Mouse (Mus musculus): ENCODE data around the gene Wdr11. TPM values are rescaled to one million over a fixed set of nuclear protein-coding genes. Genes with fewer than 3 reads are reported as not detected.

The Wdr11 gene
- polyA plus RNA-seq, 1 experiment from 2014 or later = 53.6 TPM

DNA sequence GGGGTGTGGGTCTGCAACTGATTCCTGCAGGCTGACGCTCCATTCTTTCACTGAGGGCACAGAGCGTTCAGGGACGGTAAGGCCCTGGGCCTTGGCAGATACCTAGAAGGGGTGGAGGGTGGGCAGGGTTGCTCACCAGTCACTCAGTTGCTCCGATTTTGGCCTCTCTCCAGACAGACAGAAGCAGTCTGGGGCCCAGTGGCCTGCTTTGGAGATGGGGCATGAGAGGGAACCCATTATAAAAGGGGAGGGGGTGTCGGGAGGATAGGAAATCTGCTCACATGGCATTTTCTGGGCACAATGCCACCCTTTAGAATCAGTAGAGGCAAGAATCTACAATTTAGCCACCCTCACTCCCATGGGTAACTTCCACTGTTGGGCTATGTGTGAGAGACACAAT, 59.1 kb downstream of the Wdr11 start:
- H3K27ac ChIP-seq (ENCODE audit: low read length) = no peak overlapping the region
- 88% methylated on average over 5 of the region's 5 CpGs for WGBS
- no peaks in the 10 kb centered on the region for H3K36me3 ChIP-seq (ENCODE audit: insufficient read depth, low read length)
- H3K4me2 ChIP-seq (replicated peaks; ENCODE audit: low read depth, low read length) = no peak overlapping the region
- peaks cover 12% of the 10 kb centered on the region for H3K4me1 ChIP-seq (ENCODE audit: insufficient read depth, low read length)
- no peak for ATAC-seq (ENCODE audit: low FRiP score, low TSS enrichment)
- H3K27me3 ChIP-seq (ENCODE audit: insufficient read depth, low read length) = no peaks in the 10 kb centered on the region
- H3K4me3 ChIP-seq (ENCODE audit: low read length) = no peak overlapping the region
- no peaks in the 10 kb centered on the region for H3K9me3 ChIP-seq (ENCODE audit: low read length)
- no peak overlapping the region for H3K9ac ChIP-seq (replicated peaks; ENCODE audit: low read length)

DNA sequence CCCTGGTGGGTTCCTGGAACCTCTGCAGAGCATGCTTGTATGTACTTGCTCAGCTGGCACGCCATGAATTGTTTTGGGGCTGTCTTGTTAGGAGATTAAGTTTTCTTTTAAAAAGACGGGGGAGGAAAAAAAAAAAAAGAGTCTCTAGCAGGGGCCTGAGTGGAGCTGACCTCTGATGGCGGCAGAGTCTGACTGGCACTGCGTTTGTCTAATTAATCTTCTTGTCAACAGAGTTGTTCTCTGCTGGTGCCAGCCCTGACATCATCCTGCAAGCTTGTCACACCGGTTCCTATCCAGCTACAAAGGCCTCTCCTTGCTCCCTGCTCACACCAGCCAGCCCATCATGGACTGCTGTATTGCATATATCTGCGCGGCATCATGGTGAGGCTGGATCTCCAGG, 60.1 kb downstream of the Wdr11 start:
- Histone ChIP-seq H3K4me2 (replicated peaks; ENCODE audit: low read depth, low read length) (no peak overlapping the region), H3K27ac (ENCODE audit: low read length) (no peak overlapping the region), H3K27me3 (ENCODE audit: insufficient read depth, low read length) (no peaks in the 10 kb centered on the region), H3K36me3 (ENCODE audit: insufficient read depth, low read length) (no peaks in the 10 kb centered on the region), H3K9ac (replicated peaks; ENCODE audit: low read length) (no peak overlapping the region), H3K4me3 (ENCODE audit: low read length) (no peak overlapping the region), H3K9me3 (ENCODE audit: low read length) (no peaks in the 10 kb centered on the region), H3K4me1 (ENCODE audit: insufficient read depth, low read length) (peaks cover 19% of the 10 kb centered on the region)
- no peak for ATAC-seq (ENCODE audit: low FRiP score, low TSS enrichment)
- WGBS = 42% methylated on average over 7 of the region's 7 CpGs

DNA sequence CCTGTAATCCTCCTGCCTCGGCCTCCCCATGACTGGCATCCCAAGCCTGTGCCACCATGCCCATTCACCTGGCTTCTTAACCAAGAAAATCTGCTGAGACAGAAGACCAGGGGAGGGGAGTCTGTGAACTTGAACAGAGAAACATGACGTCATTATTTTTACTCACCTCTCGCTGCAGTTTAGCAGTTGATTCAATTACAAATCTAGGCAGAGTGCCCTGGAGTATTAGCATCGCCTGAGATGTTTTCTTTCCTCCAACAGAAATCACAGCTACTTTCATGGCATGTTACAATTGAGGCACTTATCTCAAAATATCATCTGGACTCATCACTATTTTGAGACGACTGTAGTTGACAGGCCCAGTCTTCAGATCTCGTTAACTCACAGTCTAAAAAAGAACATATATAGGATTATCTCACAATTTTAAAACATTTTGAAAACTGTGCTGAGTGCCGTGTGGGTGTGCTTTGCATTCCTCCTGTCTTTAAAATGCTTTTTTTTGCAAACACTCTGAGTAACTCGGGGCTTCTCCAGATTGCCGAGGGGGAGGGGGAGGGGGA, 61.3 kb downstream of the Wdr11 start:
- no peak overlapping the region for H3K4me2 ChIP-seq (replicated peaks; ENCODE audit: low read depth, low read length)
- H3K27me3 ChIP-seq (ENCODE audit: insufficient read depth, low read length) = no peaks in the 10 kb centered on the region
- H3K27ac ChIP-seq (ENCODE audit: low read length) = no peak overlapping the region
- H3K9ac ChIP-seq (replicated peaks; ENCODE audit: low read length) = no peak overlapping the region
- no peak overlapping the region for H3K4me3 ChIP-seq (ENCODE audit: low read length)
- WGBS = 47% methylated on average over 9 of the region's 9 CpGs
- no peaks in the 10 kb centered on the region for H3K9me3 ChIP-seq (ENCODE audit: low read length)
- peaks cover 19% of the 10 kb centered on the region for H3K4me1 ChIP-seq (ENCODE audit: insufficient read depth, low read length)
- ATAC-seq (ENCODE audit: low FRiP score, low TSS enrichment) = no peak
- H3K36me3 ChIP-seq (ENCODE audit: insufficient read depth, low read length) = no peaks in the 10 kb centered on the region

DNA sequence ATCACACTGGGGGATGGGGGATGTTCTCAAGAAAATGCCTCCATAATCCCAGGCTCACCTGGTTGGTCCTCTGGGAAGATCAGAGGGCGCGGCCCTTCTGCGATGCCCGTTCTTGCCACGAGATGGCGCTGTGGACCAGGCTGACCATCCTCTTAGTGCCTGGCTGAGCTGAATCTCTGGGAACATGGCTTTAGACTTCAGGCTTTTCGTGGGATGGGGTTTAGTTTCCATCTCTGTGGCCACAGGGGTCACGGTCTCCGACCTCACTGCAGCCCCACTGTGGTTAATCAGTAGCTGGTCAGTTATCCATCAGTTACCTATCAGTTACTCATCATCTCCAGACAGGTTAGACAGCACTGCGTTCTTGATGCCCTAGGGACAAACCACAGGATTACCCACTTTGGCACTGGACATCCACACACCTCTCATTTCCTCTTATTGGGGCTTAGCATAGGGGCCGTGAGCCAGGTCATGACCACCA, 62.2 kb downstream of the Wdr11 start:
- Histone ChIP-seq H3K27me3 (ENCODE audit: insufficient read depth, low read length) (no peaks in the 10 kb centered on the region), H3K36me3 (ENCODE audit: insufficient read depth, low read length) (no peaks in the 10 kb centered on the region), H3K4me3 (ENCODE audit: low read length) (no peak overlapping the region), H3K27ac (ENCODE audit: low read length) (no peak overlapping the region; the same call in 1 of the 2 replicates), H3K9me3 (ENCODE audit: low read length) (no peaks in the 10 kb centered on the region), H3K4me1 (ENCODE audit: insufficient read depth, low read length) (peaks cover 15% of the 10 kb centered on the region), H3K4me2 (replicated peaks; ENCODE audit: low read depth, low read length) (no peak overlapping the region), H3K9ac (replicated peaks; ENCODE audit: low read length) (no peak overlapping the region)
- 8% methylated on average over 11 of the region's 11 CpGs for WGBS
- ATAC-seq (ENCODE audit: low FRiP score, low TSS enrichment) = peak; percentile 67

DNA sequence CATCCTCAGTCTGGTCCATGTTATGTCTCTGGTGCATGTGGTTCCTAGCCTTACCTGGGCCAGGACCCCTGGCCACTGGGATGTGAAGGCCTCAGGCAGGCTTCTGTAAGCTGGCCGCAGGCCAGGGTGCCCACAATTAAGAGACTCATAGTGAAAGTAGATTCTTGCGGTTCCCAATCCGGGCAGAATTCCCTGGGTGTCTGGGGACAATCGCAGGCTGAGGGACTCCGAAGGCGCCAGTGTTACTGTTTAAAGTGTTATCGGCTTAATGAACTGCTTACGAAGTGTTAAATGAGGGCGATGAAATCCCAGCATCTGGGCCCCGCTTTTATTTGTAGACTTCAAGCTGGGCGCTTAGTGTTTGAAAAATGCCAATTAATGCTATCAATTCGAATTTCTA, 63.3 kb downstream of the Wdr11 start:
- Histone ChIP-seq H3K36me3 (ENCODE audit: insufficient read depth, low read length) (no peaks in the 10 kb centered on the region), H3K4me3 (ENCODE audit: low read length) (no peak overlapping the region), H3K9ac (replicated peaks; ENCODE audit: low read length) (peak overlapping the region; percentile 35; the same call in 1 of the 2 replicates), H3K27me3 (ENCODE audit: insufficient read depth, low read length) (no peaks in the 10 kb centered on the region), H3K27ac (ENCODE audit: low read length) (peak overlapping the region; percentile 39), H3K9me3 (ENCODE audit: low read length) (no peaks in the 10 kb centered on the region), H3K4me2 (replicated peaks; ENCODE audit: low read depth, low read length) (no peak overlapping the region), H3K4me1 (ENCODE audit: insufficient read depth, low read length) (peaks cover 17% of the 10 kb centered on the region)
- 64% methylated on average over 12 of the region's 12 CpGs for WGBS
- ATAC-seq (ENCODE audit: low FRiP score, low TSS enrichment) = no peak

DNA sequence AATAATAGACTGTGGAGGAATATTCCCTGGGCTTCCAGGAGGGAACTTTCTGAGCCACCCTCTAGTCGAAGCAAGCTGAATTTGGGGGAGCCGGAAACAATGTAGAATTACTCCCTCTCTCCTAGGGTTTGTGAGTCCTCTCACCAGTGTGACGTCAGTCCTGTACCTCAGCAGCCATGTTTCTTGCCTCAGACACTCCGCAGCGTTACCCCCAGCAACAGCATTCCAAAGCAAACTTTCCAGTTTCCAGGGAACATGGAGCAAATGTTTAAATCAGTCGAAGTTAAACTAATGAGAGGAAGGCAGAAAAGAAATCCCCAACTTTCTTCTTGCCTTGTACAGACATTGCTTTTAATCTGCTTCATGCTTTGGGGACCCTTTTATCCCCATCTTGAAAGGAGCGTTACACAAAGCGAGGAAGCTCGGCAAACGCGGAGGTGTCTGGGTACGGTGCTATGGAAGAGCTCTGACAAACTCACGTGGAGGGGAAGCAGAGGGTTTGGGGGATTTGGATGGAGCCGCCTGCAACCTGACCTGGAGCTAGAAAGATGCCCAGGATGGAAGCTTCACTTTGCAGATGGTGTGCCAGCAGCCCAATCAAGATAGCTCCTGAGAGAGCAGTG, 64.1 kb downstream of the Wdr11 start:
- Histone ChIP-seq H3K4me1 (ENCODE audit: insufficient read depth, low read length) (peaks cover 24% of the 10 kb centered on the region), H3K36me3 (ENCODE audit: insufficient read depth, low read length) (no peaks in the 10 kb centered on the region), H3K4me2 (replicated peaks; ENCODE audit: low read depth, low read length) (no peak overlapping the region), H3K9ac (replicated peaks; ENCODE audit: low read length) (no peak overlapping the region), H3K27me3 (ENCODE audit: insufficient read depth, low read length) (no peaks in the 10 kb centered on the region), H3K27ac (ENCODE audit: low read length) (no peak overlapping the region), H3K9me3 (ENCODE audit: low read length) (no peaks in the 10 kb centered on the region), H3K4me3 (ENCODE audit: low read length) (no peak overlapping the region)
- no peak for ATAC-seq (ENCODE audit: low FRiP score, low TSS enrichment)
- WGBS = 78% methylated on average over 14 of the region's 14 CpGs

DNA sequence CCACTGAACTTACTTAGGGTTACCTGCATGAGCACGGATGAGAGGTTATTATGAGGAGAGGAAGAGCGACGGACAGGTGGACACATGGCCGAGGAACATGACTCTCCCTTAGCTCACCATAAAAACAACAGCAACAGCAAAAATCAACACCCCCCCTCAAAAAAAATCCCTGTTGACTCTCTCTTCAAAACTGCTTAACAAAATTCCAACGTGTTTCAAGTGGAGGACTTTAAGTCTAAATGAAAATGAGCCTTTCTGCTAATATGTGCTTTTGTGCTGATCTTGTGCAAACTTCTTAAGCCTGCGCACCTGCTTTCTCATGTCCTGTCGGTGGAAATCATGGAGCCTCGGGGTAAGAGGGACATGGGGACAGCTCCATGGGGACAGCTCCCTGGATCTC, 66.2 kb downstream of the Wdr11 start:
- Histone ChIP-seq H3K27ac (ENCODE audit: low read length) (no peak overlapping the region), H3K9me3 (ENCODE audit: low read length) (no peaks in the 10 kb centered on the region), H3K4me1 (ENCODE audit: insufficient read depth, low read length) (peaks cover 37% of the 10 kb centered on the region), H3K36me3 (ENCODE audit: insufficient read depth, low read length) (no peaks in the 10 kb centered on the region), H3K4me3 (ENCODE audit: low read length) (no peak overlapping the region), H3K4me2 (replicated peaks; ENCODE audit: low read depth, low read length) (no peak overlapping the region), H3K9ac (replicated peaks; ENCODE audit: low read length) (no peak overlapping the region), H3K27me3 (ENCODE audit: insufficient read depth, low read length) (no peaks in the 10 kb centered on the region)
- 85% methylated on average over 8 of the region's 8 CpGs for WGBS
- no peak for ATAC-seq (ENCODE audit: low FRiP score, low TSS enrichment)

DNA sequence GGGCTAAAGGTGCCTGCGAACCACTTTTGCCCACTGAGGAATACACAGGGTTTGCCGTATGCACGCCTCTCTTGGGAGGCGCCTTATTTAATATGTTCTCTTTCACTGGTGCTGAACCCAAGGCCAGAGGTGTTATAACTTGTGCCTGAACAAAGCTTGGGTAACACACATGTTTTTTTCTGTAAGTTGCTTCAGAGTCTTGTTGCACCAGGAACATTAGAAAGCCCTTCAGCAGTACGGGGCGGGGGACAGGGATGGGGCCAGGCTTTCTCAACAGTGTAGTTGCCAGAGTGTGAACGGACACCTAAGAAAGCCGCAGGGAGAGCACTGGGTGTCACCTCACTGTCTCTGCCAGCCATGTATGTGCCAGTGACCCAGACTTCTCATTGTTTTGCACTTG, 68.1 kb downstream of the Wdr11 start:
- no peaks in the 10 kb centered on the region for H3K27me3 ChIP-seq (ENCODE audit: insufficient read depth, low read length)
- 75% methylated on average over 8 of the region's 8 CpGs for WGBS
- H3K9me3 ChIP-seq (ENCODE audit: low read length) = no peaks in the 10 kb centered on the region
- no peak overlapping the region for H3K9ac ChIP-seq (replicated peaks; ENCODE audit: low read length)
- no peak overlapping the region for H3K4me2 ChIP-seq (replicated peaks; ENCODE audit: low read depth, low read length)
- no peak for ATAC-seq (ENCODE audit: low FRiP score, low TSS enrichment)
- no peak overlapping the region for H3K4me3 ChIP-seq (ENCODE audit: low read length)
- no peaks in the 10 kb centered on the region for H3K36me3 ChIP-seq (ENCODE audit: insufficient read depth, low read length)
- peaks cover 41% of the 10 kb centered on the region for H3K4me1 ChIP-seq (ENCODE audit: insufficient read depth, low read length)
- H3K27ac ChIP-seq (ENCODE audit: low read length) = no peak overlapping the region

DNA sequence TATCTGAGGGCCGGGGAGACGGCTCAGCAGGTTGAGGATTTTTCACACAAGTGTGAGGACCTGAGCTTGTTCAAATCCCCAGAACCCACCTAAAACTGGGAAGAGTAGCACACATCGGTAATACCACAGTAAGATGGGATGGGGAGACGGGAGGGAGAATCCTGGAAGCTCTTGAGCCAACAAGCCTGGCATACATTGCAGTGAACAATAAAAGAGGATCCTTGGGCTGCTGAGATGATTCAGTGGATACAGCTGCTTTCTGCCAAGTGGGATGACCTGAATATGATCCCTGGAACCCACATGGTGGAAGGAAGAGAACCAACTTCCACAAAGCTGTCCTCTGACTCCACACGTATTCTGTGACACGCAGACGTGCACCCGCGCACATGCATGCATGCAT, 68.9 kb downstream of the Wdr11 start:
- Histone ChIP-seq H3K27me3 (ENCODE audit: insufficient read depth, low read length) (no peaks in the 10 kb centered on the region), H3K4me3 (ENCODE audit: low read length) (no peak overlapping the region), H3K27ac (ENCODE audit: low read length) (no peak overlapping the region), H3K9ac (replicated peaks; ENCODE audit: low read length) (no peak overlapping the region), H3K4me1 (ENCODE audit: insufficient read depth, low read length) (peaks cover 41% of the 10 kb centered on the region), H3K9me3 (ENCODE audit: low read length) (no peaks in the 10 kb centered on the region), H3K36me3 (ENCODE audit: insufficient read depth, low read length) (no peaks in the 10 kb centered on the region), H3K4me2 (replicated peaks; ENCODE audit: low read depth, low read length) (no peak overlapping the region)
- no peak for ATAC-seq (ENCODE audit: low FRiP score, low TSS enrichment)
- 56% methylated on average over 9 of the region's 9 CpGs for WGBS

DNA sequence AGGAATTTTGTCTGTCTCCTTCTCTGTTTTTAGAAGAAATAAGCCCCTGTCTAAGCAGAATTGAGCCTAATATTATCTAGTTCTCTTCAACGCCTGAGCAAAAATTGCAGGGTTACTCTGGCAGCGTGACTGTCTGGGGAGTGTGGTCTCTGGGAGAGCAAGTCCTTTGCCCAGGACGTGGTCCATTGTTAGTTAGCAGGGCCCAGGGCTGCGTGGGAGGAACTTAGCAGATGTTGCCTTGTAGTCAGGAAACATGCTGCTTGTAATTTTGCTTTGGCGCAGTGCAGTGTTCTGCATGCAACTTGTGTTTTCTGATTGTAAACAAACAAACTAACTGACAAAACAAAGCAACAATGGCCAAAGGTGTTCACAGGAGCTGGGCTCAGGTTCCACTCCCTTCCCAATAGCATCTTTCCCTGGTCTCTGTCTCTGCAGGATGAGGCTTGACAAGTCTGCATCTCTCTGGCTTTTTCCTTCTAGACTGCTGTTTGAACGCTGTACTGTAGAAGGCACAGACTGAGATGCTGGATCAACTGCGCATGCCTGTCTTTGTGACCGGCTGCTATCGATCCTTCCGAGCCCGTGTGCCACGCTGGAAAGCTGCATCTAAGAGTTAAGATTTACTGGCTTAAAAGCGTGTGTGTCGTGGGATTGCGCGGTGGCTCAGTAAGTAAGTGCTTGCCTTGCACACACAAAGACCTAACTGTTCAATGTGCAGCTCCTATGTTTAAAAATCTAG, 70.6 kb downstream of the Wdr11 start:
- Histone ChIP-seq H3K4me3 (ENCODE audit: low read length) (no peak overlapping the region), H3K27ac (ENCODE audit: low read length) (0 out of 2 replicates have a peak overlapping the region, but pooled peaks have one; percentile 6), H3K4me1 (ENCODE audit: insufficient read depth, low read length) (peaks cover 33% of the 10 kb centered on the region), H3K4me2 (replicated peaks; ENCODE audit: low read depth, low read length) (no peak overlapping the region), H3K27me3 (ENCODE audit: insufficient read depth, low read length) (no peaks in the 10 kb centered on the region), H3K9me3 (ENCODE audit: low read length) (no peaks in the 10 kb centered on the region), H3K9ac (replicated peaks; ENCODE audit: low read length) (0 out of 2 replicates have a peak overlapping the region, but pooled peaks have one; percentile 19), H3K36me3 (ENCODE audit: insufficient read depth, low read length) (no peaks in the 10 kb centered on the region)
- WGBS = 66% methylated on average over 16 of the region's 16 CpGs
- ATAC-seq (ENCODE audit: low FRiP score, low TSS enrichment) = no peak

Measured in kidney, embryonic 16.5 days (tissue).